Mouse (Mus musculus): ENCODE results near the gene Acod1.

Gene Acod1

GRCm38 (mm10) chr14:103073825-103074224 is 27.0 kb downstream of the Acod1 start:
- DNase-seq, result no peak

- DNase-seq, result no peak
Measured at GRCm38 (mm10) chr14:103075166-103075565, 28.4 kb downstream of the Acod1 start.

- DNase-seq, result no peak
Measured at GRCm38 (mm10) chr14:103077272-103078005, 30.7 kb downstream of the Acod1 start.

- no peak for DNase-seq
Measured at GRCm38 (mm10) chr14:103078006-103078912, 31.5 kb downstream of the Acod1 start.

GRCm38 (mm10) chr14:103079209-103079977 is 32.6 kb downstream of the Acod1 start:
- peak; percentile 81 to 83 for DNase-seq

GRCm38 (mm10) chr14:103085840-103086533 is 39.2 kb downstream of the Acod1 start:
- no peak for DNase-seq

- no peak for DNase-seq
Measured at GRCm38 (mm10) chr14:103086671-103087324, 40.0 kb downstream of the Acod1 start.

- no peak for DNase-seq
Measured at GRCm38 (mm10) chr14:103087846-103088245, 41.1 kb downstream of the Acod1 start.

GRCm38 (mm10) chr14:103088624-103089023 is 41.8 kb downstream of the Acod1 start:
- DNase-seq, result peak; percentile 64

GRCm38 (mm10) chr14:103093236-103093635 is 46.5 kb downstream of the Acod1 start:
- no peak for DNase-seq

- no peak for DNase-seq
Measured at GRCm38 (mm10) chr14:103093670-103094069, 46.9 kb downstream of the Acod1 start.

- DNase-seq, result no peak
Measured at GRCm38 (mm10) chr14:103095036-103095435, 48.3 kb downstream of the Acod1 start.

GRCm38 (mm10) chr14:103095826-103096225 is 49.0 kb downstream of the Acod1 start:
- DNase-seq, result no peak

- DNase-seq, result no peak
Measured at GRCm38 (mm10) chr14:103096621-103097020, 49.8 kb downstream of the Acod1 start.

- DNase-seq, result no peak
Measured at GRCm38 (mm10) chr14:103098213-103098586, 51.4 kb downstream of the Acod1 start.

- peak; percentile 88 to 94 for DNase-seq
Measured at GRCm38 (mm10) chr14:103098587-103099235, 51.9 kb downstream of the Acod1 start.

- peak; percentile 92 for DNase-seq
Measured at GRCm38 (mm10) chr14:103099238-103099933, 52.6 kb downstream of the Acod1 start, which contains the start of gene Fbxl3. TSS of gene Fbxl3 (minus strand) at chr14:103099566.

- no peak for DNase-seq
Measured at GRCm38 (mm10) chr14:103100296-103100695, 53.5 kb downstream of the Acod1 start.

- no peak for DNase-seq
Measured at GRCm38 (mm10) chr14:103101171-103101570, 54.4 kb downstream of the Acod1 start.

GRCm38 (mm10) chr14:103102246-103102645 is 55.5 kb downstream of the Acod1 start:
- DNase-seq, result no peak

Data from cerebellum, adult 18-20 months (tissue).